Mouse (Mus musculus): Measurements from ENCODE around the gene Deup1. TPM values are rescaled to one million over a fixed set of nuclear protein-coding genes. Genes with fewer than 3 reads are reported as not detected.

The Deup1 gene
- polyA plus RNA-seq, 1 experiment from 2014 or later = 0.16 TPM

GRCm38 (mm10) chr9:15600859-15601540 lies 26.7 kb downstream of the Deup1 start:
- no peak overlapping the region for H3K4me3 ChIP-seq (ENCODE audit: low read length)
- no peaks in the 10 kb centered on the region for H3K4me1 ChIP-seq (ENCODE audit: control insufficient read depth, insufficient read depth, low read length)
- no peaks in the 10 kb centered on the region for H3K27me3 ChIP-seq (replicated peaks; ENCODE audit: control insufficient read depth, insufficient read depth, low read length)
- H3K27ac ChIP-seq (ENCODE audit: low read length) = no peak overlapping the region
- H3K9me3 ChIP-seq (ENCODE audit: control insufficient read depth, low read length) = no peaks in the 10 kb centered on the region
- no peaks in the 10 kb centered on the region for H3K36me3 ChIP-seq (ENCODE audit: control insufficient read depth, insufficient read depth, low read length)
- ATAC-seq = no peak
- H3K9ac ChIP-seq (ENCODE audit: low read depth, low read length) = no peak overlapping the region
- no peak overlapping the region for H3K4me2 ChIP-seq (ENCODE audit: low read depth, low read length)
- 53% methylated on average over 5 of the region's 5 CpGs for WGBS

GRCm38 (mm10) chr9:15600156-15600858 lies 27.4 kb downstream of the Deup1 start:
- Histone ChIP-seq H3K27ac (ENCODE audit: low read length) (no peak overlapping the region), H3K9me3 (ENCODE audit: control insufficient read depth, low read length) (no peaks in the 10 kb centered on the region), H3K4me2 (ENCODE audit: low read depth, low read length) (no peak overlapping the region), H3K36me3 (ENCODE audit: control insufficient read depth, insufficient read depth, low read length) (no peaks in the 10 kb centered on the region), H3K4me3 (ENCODE audit: low read length) (no peak overlapping the region), H3K9ac (ENCODE audit: low read depth, low read length) (no peak overlapping the region), H3K27me3 (replicated peaks; ENCODE audit: control insufficient read depth, insufficient read depth, low read length) (no peaks in the 10 kb centered on the region), H3K4me1 (ENCODE audit: control insufficient read depth, insufficient read depth, low read length) (no peaks in the 10 kb centered on the region)
- no peak for ATAC-seq
- 58% methylated on average over 6 of the region's 6 CpGs for WGBS

- Histone ChIP-seq H3K4me3 (ENCODE audit: low read length) (no peak overlapping the region), H3K27me3 (replicated peaks; ENCODE audit: control insufficient read depth, insufficient read depth, low read length) (no peaks in the 10 kb centered on the region)
- 48% methylated on average over 4 of the region's 4 CpGs for WGBS
These were observed 31.1 kb downstream of the Deup1 start for GRCm38 (mm10) chr9:15596598-15596997.

GRCm38 (mm10) chr9:15594148-15594547 lies 33.6 kb downstream of the Deup1 start:
- Histone ChIP-seq H3K27me3 (replicated peaks; ENCODE audit: control insufficient read depth, insufficient read depth, low read length) (no peaks in the 10 kb centered on the region), H3K4me1 (ENCODE audit: control insufficient read depth, insufficient read depth, low read length) (no peaks in the 10 kb centered on the region), H3K27ac (ENCODE audit: low read length) (no peak overlapping the region), H3K4me2 (ENCODE audit: low read depth, low read length) (no peak overlapping the region), H3K9me3 (ENCODE audit: control insufficient read depth, low read length) (no peaks in the 10 kb centered on the region), H3K4me3 (ENCODE audit: low read length) (no peak overlapping the region), H3K36me3 (ENCODE audit: control insufficient read depth, insufficient read depth, low read length) (no peaks in the 10 kb centered on the region), H3K9ac (ENCODE audit: low read depth, low read length) (no peak overlapping the region)
- no peak for ATAC-seq
- 82% methylated on average over 4 of the region's 4 CpGs for WGBS

More at GRCm38 (mm10) chr9:15596598-15596997, 31.1 kb downstream of the Deup1 start:
- H3K9me3 ChIP-seq (ENCODE audit: control insufficient read depth, low read length) = no peaks in the 10 kb centered on the region
- H3K4me1 ChIP-seq (ENCODE audit: control insufficient read depth, insufficient read depth, low read length) = no peaks in the 10 kb centered on the region
- ATAC-seq = no peak
- no peak overlapping the region for H3K4me2 ChIP-seq (ENCODE audit: low read depth, low read length)
- no peak overlapping the region for H3K27ac ChIP-seq (ENCODE audit: low read length)
- no peak overlapping the region for H3K9ac ChIP-seq (ENCODE audit: low read depth, low read length)
- no peaks in the 10 kb centered on the region for H3K36me3 ChIP-seq (ENCODE audit: control insufficient read depth, insufficient read depth, low read length)

- H3K27me3 ChIP-seq (replicated peaks; ENCODE audit: control insufficient read depth, insufficient read depth, low read length) = no peaks in the 10 kb centered on the region
These were observed 40.4 kb downstream of the Deup1 start for GRCm38 (mm10) chr9:15587157-15587854.

GRCm38 (mm10) chr9:15585956-15586355 lies 41.8 kb downstream of the Deup1 start:
- no peaks in the 10 kb centered on the region for H3K4me1 ChIP-seq (ENCODE audit: control insufficient read depth, insufficient read depth, low read length)
- ATAC-seq = no peak
- WGBS = 92% methylated on average over 1 of the region's 1 CpGs
- H3K4me3 ChIP-seq (ENCODE audit: low read length) = no peak overlapping the region
- no peak overlapping the region for H3K27ac ChIP-seq (ENCODE audit: low read length)
- no peak overlapping the region for H3K9ac ChIP-seq (ENCODE audit: low read depth, low read length)
- H3K9me3 ChIP-seq (ENCODE audit: control insufficient read depth, low read length) = no peaks in the 10 kb centered on the region
- H3K36me3 ChIP-seq (ENCODE audit: control insufficient read depth, insufficient read depth, low read length) = no peaks in the 10 kb centered on the region
- no peak overlapping the region for H3K4me2 ChIP-seq (ENCODE audit: low read depth, low read length)
- no peaks in the 10 kb centered on the region for H3K27me3 ChIP-seq (replicated peaks; ENCODE audit: control insufficient read depth, insufficient read depth, low read length)

More at GRCm38 (mm10) chr9:15587157-15587854, 40.4 kb downstream of the Deup1 start:
- 52% methylated on average over 6 of the region's 6 CpGs for WGBS
- H3K4me2 ChIP-seq (ENCODE audit: low read depth, low read length) = no peak overlapping the region
- H3K4me1 ChIP-seq (ENCODE audit: control insufficient read depth, insufficient read depth, low read length) = no peaks in the 10 kb centered on the region
- no peak overlapping the region for H3K4me3 ChIP-seq (ENCODE audit: low read length)
- H3K27ac ChIP-seq (ENCODE audit: low read length) = no peak overlapping the region
- H3K9ac ChIP-seq (ENCODE audit: low read depth, low read length) = no peak overlapping the region
- H3K36me3 ChIP-seq (ENCODE audit: control insufficient read depth, insufficient read depth, low read length) = no peaks in the 10 kb centered on the region
- H3K9me3 ChIP-seq (ENCODE audit: control insufficient read depth, low read length) = no peaks in the 10 kb centered on the region
- ATAC-seq = no peak

GRCm38 (mm10) chr9:15584209-15584608 lies 43.5 kb downstream of the Deup1 start:
- H3K36me3 ChIP-seq (ENCODE audit: control insufficient read depth, insufficient read depth, low read length) = no peaks in the 10 kb centered on the region
- H3K4me2 ChIP-seq (ENCODE audit: low read depth, low read length) = no peak overlapping the region
- H3K4me3 ChIP-seq (ENCODE audit: low read length) = no peak overlapping the region
- ATAC-seq = no peak
- H3K9ac ChIP-seq (ENCODE audit: low read depth, low read length) = no peak overlapping the region
- H3K27ac ChIP-seq (ENCODE audit: low read length) = no peak overlapping the region
- H3K4me1 ChIP-seq (ENCODE audit: control insufficient read depth, insufficient read depth, low read length) = no peaks in the 10 kb centered on the region
- WGBS = 79% methylated on average over 9 of the region's 9 CpGs
- no peaks in the 10 kb centered on the region for H3K9me3 ChIP-seq (ENCODE audit: control insufficient read depth, low read length)
- no peaks in the 10 kb centered on the region for H3K27me3 ChIP-seq (replicated peaks; ENCODE audit: control insufficient read depth, insufficient read depth, low read length)

GRCm38 (mm10) chr9:15582026-15582425 lies 45.7 kb downstream of the Deup1 start:
- no peak overlapping the region for H3K4me3 ChIP-seq (ENCODE audit: low read length)
- no peak overlapping the region for H3K4me2 ChIP-seq (ENCODE audit: low read depth, low read length)
- H3K36me3 ChIP-seq (ENCODE audit: control insufficient read depth, insufficient read depth, low read length) = no peaks in the 10 kb centered on the region
- no peaks in the 10 kb centered on the region for H3K4me1 ChIP-seq (ENCODE audit: control insufficient read depth, insufficient read depth, low read length)
- H3K9ac ChIP-seq (ENCODE audit: low read depth, low read length) = no peak overlapping the region
- no peaks in the 10 kb centered on the region for H3K27me3 ChIP-seq (replicated peaks; ENCODE audit: control insufficient read depth, insufficient read depth, low read length)
- no peaks in the 10 kb centered on the region for H3K9me3 ChIP-seq (ENCODE audit: control insufficient read depth, low read length)
- no peak overlapping the region for H3K27ac ChIP-seq (ENCODE audit: low read length)
- ATAC-seq = no peak
- 94% methylated on average over 5 of the region's 5 CpGs for WGBS

GRCm38 (mm10) chr9:15580176-15580575 lies 47.6 kb downstream of the Deup1 start:
- no peaks in the 10 kb centered on the region for H3K27me3 ChIP-seq (replicated peaks; ENCODE audit: control insufficient read depth, insufficient read depth, low read length)

More at GRCm38 (mm10) chr9:15580176-15580575, 47.6 kb downstream of the Deup1 start:
- Histone ChIP-seq H3K36me3 (ENCODE audit: control insufficient read depth, insufficient read depth, low read length) (no peaks in the 10 kb centered on the region), H3K4me1 (ENCODE audit: control insufficient read depth, insufficient read depth, low read length) (no peaks in the 10 kb centered on the region), H3K9me3 (ENCODE audit: control insufficient read depth, low read length) (no peaks in the 10 kb centered on the region), H3K27ac (ENCODE audit: low read length) (no peak overlapping the region), H3K4me2 (ENCODE audit: low read depth, low read length) (no peak overlapping the region), H3K9ac (ENCODE audit: low read depth, low read length) (no peak overlapping the region), H3K4me3 (ENCODE audit: low read length) (no peak overlapping the region)
- no peak for ATAC-seq
- WGBS = 56% methylated on average over 6 of the region's 6 CpGs
